Mouse (Mus musculus) kidney, embryonic 14.5 days (tissue): ENCODE data around the gene Ajap1. TPM values are rescaled to one million over a fixed set of nuclear protein-coding genes. Genes with fewer than 3 reads are reported as not detected.
A peak's percentile ranks its signal among the peaks of the same experiment; 100 is the strongest.

Experiments used
- ATAC-seq: fragments of 200-750 bp; cut with Nextera tagmentation; 2 replicates; pipeline ENCODE4 v1.8.0; 2017; ENCODE audit warnings: moderate number of reproducible peaks, mild to moderate bottlenecking, moderate TSS enrichment, moderate library complexity; ENCODE audit not compliant: low FRiP score, low TSS enrichment
- H3K27ac ChIP-seq: fragments of 300-500 bp; sonication (generic); 2 replicates; pipeline ENCODE4 v1.5.1; 2014; ENCODE audit warnings: low read depth, mild to moderate bottlenecking, low read length, moderate library complexity, mixed read lengths
- H3K27me3 ChIP-seq: fragments of 300-500 bp; sonication (generic); 2 replicates; pipeline ENCODE4 v1.6.1; 2014; ENCODE audit warnings: mild to moderate bottlenecking, low read length; ENCODE audit not compliant: control insufficient read depth, insufficient read depth
- H3K36me3 ChIP-seq: fragments of 300-500 bp; sonication (generic); 2 replicates; pipeline ENCODE4 v1.6.1; 2014; ENCODE audit warnings: low read length, mixed read lengths; ENCODE audit not compliant: control insufficient read depth, insufficient read depth
- H3K4me1 ChIP-seq: fragments of 300-500 bp; sonication (generic); 2 replicates; pipeline ENCODE4 v1.6.1; 2014; ENCODE audit warnings: low read length, mixed read lengths; ENCODE audit not compliant: control insufficient read depth, insufficient read depth
- H3K4me2 ChIP-seq: fragments of 300-500 bp; sonication (generic); replicated peaks from 2 replicates; pipeline ENCODE4 v1.6.1; 2014; ENCODE audit warnings: low read depth, mild to moderate bottlenecking, low read length
- H3K4me3 ChIP-seq: fragments of 300-500 bp; sonication (generic); 2 replicates; pipeline ENCODE4 v1.5.1; 2014; ENCODE audit warnings: mild to moderate bottlenecking, low read length
- H3K9ac ChIP-seq: fragments of 300-500 bp; sonication (generic); 2 replicates; pipeline ENCODE4 v1.6.1; 2014; ENCODE audit warnings: low read depth, mild to moderate bottlenecking, low read length, moderate library complexity
- H3K9me3 ChIP-seq: fragments of 300-500 bp; sonication (generic); 2 replicates; pipeline ENCODE4 v1.6.1; 2016; ENCODE audit warnings: low read length; ENCODE audit not compliant: control insufficient read depth
- WGBS: fragments of 180-500 bp; shearing (Covaris S2); extraction: QIAGEN DNeasy Blood & Tissue Kit; methylation state at CpG from one replicate; pipeline ENCODE4 v1.1.7; 2014; 5-methylcytosine and 5-hydroxymethylcytosine counted together
- polyA plus RNA-seq: library from polyadenylated mRNA; unstranded; fragments of >200 nt; fragmentation: Nextera tagmentation; extraction: Ambion mirVana; gene quantifications from 2 replicates; pipeline ENCODE4 v1.2.1, GENCODE M21; 2014

The Ajap1 gene
- polyA plus RNA-seq, 1 experiment from 2014 or later: 3.8 TPM

DNA sequence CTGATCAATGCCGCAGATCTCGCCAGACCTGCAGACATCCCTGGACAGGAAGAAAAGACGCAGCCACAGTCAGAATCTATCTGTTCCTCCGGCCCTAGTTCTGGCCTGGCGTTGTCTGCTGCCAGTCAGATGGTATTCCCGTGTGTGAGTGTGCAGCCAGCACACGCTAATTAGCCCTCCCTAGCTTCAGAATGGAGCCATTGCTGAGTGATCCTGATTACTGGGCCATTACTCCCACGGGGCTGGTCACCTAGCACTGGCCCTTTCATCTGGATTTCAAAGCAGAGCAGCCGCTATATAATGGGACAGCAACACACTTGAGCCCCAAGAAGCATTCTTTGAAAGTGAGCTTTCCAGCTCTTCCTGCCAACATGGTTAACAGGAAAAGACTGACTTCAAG is 9.8 kb upstream of the Ajap1 start:
- ATAC-seq: no peak
- H3K4me1 ChIP-seq: no peaks in the 10 kb centered on the region
- no peak overlapping the region for H3K27ac ChIP-seq
- 19% methylated on average over 9 of the region's 9 CpGs for WGBS
- H3K27me3 ChIP-seq: no peaks in the 10 kb centered on the region
- H3K4me2 ChIP-seq: no peak overlapping the region
- no peaks in the 10 kb centered on the region for H3K9me3 ChIP-seq
- H3K36me3 ChIP-seq: no peaks in the 10 kb centered on the region
- H3K4me3 ChIP-seq: no peak overlapping the region
- H3K9ac ChIP-seq: no peak overlapping the region

DNA sequence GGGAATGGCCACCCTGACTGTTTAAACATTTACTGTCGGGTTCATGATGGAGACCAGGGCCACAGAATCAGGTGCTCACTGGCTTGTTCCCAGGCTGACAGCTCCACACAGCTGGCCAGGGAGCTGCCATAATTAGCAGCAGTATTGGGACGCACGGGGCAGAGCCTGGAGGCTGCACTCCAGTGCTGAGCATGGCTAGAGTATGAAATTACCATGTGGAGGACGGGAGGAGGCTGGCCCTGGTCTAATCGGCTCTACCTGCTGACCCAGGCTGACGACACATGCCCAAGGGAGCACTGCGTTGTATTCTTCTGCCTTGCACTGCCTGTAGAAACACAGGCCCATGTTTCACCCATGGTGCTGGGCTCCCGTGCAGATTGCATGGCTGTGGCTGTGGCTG is 6.5 kb upstream of the Ajap1 start:
- Histone ChIP-seq H3K9me3 (no peaks in the 10 kb centered on the region), H3K4me3 (no peak overlapping the region), H3K36me3 (no peaks in the 10 kb centered on the region), H3K27ac (no peak overlapping the region), H3K27me3 (peaks cover 5% of the 10 kb centered on the region), H3K9ac (no peak overlapping the region), H3K4me1 (no peaks in the 10 kb centered on the region), H3K4me2 (no peak overlapping the region)
- 75% methylated on average over 8 of the region's 8 CpGs for WGBS
- ATAC-seq: no peak

DNA sequence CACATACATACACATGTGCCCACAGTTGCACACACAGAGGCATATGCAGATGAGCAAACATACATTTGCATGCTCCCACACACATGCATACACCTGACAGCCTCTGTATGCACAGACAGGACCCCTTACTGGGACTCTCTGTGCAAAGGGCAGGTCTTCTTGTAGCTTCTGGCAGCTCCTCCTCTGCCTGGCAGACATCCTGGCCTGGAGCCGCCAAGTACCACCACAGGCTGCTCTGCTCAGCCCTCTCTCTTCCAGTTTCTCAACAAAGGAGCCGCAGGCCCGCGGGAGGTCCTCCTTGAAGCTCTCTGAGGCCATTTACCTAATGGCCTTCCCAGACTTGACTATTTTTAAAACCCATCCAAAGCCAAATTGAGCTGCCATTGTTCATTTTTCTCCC is 3.3 kb upstream of the Ajap1 start:
- no peak for ATAC-seq
- no peak overlapping the region for H3K4me3 ChIP-seq
- H3K9ac ChIP-seq: no peak overlapping the region
- H3K27me3 ChIP-seq: peaks cover 37% of the 10 kb centered on the region
- no peaks in the 10 kb centered on the region for H3K9me3 ChIP-seq
- no peaks in the 10 kb centered on the region for H3K36me3 ChIP-seq
- H3K4me1 ChIP-seq: peaks cover 12% of the 10 kb centered on the region; the same call in 1 of the 2 replicates
- H3K4me2 ChIP-seq: no peak overlapping the region
- H3K27ac ChIP-seq: no peak overlapping the region
- WGBS: 44% methylated on average over 4 of the region's 4 CpGs

DNA sequence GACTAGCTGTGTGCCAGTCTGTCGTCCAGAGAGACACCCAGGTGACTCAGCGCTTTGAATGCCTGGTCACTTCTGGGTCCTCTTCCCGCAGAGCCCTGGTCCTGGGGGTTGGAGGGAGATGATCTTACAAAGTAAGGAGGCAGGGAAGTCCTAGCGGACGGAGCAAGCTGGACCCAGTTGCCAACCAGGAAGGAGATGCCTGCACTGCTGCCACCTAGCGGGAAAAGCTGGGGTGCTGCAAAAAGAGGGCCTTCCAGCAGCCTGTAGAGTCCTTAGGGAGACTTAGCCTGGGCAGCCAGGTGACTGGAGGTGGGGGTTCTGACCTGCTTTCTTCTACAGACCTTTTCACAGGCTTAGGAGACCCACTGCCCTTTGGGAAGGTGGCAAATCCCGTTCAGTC is 1.8 kb upstream of the Ajap1 start:
- Histone ChIP-seq H3K9me3 (no peaks in the 10 kb centered on the region), H3K9ac (no peak overlapping the region), H3K27ac (no peak overlapping the region), H3K4me2 (no peak overlapping the region; the same call in 1 of the 2 replicates), H3K4me3 (no peak overlapping the region), H3K27me3 (peaks cover 44% of the 10 kb centered on the region), H3K4me1 (peaks cover 12% of the 10 kb centered on the region; the same call in 1 of the 2 replicates), H3K36me3 (no peaks in the 10 kb centered on the region)
- WGBS: 3% methylated on average over 7 of the region's 7 CpGs
- ATAC-seq: 0 out of 2 replicates have a peak, but pooled peaks have one; percentile 45

DNA sequence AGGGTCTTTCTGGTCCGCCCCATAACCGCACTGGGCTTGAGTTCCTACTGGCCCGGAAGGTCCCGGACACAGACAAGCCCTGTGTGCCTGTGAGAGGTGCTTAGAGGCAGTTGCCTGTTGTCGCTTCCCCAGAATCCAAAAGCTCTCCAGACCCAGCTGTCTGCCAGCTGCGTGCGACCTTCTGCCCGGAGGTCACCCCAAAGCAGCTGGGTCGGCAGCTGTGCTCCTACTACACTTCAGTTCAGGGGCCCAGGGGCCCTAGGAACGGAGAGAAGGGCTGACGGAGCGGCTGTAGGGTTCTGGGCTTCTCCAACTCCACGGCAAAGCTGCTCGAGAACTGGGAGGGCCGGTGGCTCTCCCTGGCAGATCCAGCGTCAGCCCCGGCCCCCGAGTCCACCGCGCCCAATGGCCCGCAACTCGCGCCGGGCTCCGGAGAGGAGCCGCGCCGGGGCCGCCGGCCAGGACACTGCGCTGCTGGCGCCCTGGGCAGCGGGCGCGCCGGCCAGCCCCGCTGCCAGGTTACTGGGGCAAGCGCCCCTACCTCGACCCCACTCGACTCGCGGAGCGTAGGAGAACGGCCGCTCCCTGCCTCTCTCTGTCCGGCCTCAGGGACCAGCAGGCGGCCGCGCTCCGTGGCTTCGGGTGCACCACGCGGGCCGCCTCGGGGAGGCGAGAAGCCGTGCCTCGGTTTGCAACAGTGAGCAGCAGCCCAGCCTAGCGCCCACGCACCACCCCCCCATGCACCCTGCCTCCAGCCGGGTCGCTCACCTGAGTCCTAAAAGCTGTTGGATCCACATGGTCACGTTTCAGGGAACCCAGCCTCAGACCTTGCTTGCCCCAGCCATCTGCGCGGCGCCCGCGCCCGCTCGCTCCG is 1.0 kb downstream of the Ajap1 start:
- under 1% methylated on average over 62 of the region's 71 CpGs for WGBS
- Histone ChIP-seq H3K4me2 (peak overlapping the region; percentile 90), H3K4me3 (peak overlapping the region; percentile 51), H3K27ac (no peak overlapping the region), H3K4me1 (peaks cover 12% of the 10 kb centered on the region; the same call in 1 of the 2 replicates), H3K27me3 (peaks cover 55% of the 10 kb centered on the region), H3K9me3 (no peaks in the 10 kb centered on the region), H3K9ac (peak overlapping the region; percentile 54), H3K36me3 (no peaks in the 10 kb centered on the region)
- no peak for ATAC-seq

DNA sequence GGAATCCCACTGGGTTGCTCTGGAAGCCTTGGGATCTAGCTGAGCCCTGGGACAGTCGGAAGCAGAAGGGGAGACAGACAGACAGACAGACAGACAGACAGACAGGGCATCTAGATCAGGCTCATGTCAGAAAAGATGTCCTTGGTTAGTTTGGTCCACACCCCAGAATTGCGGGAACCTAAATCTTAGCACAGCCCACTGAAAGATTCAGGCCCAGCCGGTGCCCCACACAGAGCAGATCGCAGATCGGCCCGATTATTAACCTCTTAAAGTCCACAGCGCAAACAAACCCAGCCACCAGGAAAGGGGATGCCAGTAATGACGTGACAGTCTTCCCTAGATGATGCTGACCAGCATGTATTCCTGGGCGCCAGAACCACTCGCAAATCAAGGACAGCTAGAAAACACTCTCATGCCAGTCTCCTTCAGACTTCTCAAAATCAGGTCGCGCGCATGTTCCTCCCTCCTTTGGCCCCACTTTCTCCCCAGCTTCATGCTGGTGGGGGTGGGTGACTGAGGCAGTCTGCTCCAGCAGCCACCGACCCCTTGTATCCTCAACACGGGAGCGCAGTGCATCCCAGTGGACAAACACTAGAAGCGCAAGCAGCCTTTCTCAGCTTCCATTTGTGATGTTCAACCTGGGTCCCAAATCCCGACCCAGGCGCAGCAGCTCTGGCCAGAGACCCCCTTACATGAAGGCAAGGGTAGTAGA is 1.9 kb downstream of the Ajap1 start:
- H3K27ac ChIP-seq: no peak overlapping the region
- 0 out of 2 replicates have a peak overlapping the region, but pooled peaks have one; percentile 54 for H3K9ac ChIP-seq
- H3K36me3 ChIP-seq: no peaks in the 10 kb centered on the region
- ATAC-seq: peak; percentile 25; the same call in 1 of the 2 replicates
- H3K4me2 ChIP-seq: peak overlapping the region; percentile 90
- H3K4me1 ChIP-seq: peaks cover 12% of the 10 kb centered on the region; the same call in 1 of the 2 replicates
- peaks cover 58% of the 10 kb centered on the region for H3K27me3 ChIP-seq
- WGBS: 2% methylated on average over 19 of the region's 19 CpGs
- no peaks in the 10 kb centered on the region for H3K9me3 ChIP-seq
- peak overlapping the region; percentile 51 for H3K4me3 ChIP-seq

DNA sequence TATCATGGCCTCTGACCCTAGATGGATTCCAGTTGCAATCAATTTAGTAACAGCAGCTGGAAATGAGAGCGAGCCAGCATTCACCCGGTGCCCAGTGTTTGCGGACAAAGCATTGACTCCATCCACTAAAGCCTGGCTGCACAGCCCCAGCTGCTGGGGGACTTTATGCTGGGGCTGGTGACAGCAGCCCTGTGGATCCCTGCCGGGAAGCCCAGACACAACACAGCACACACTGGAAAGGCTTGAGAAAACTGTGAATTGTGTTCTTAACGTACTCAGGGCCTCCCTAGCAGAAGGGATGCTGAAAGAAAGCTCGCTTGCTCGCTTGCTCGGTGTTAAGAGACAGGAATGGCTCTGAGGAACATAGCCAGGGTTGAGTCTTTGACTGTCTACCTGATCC is 3.5 kb downstream of the Ajap1 start:
- no peaks in the 10 kb centered on the region for H3K36me3 ChIP-seq
- H3K4me2 ChIP-seq: no peak overlapping the region
- H3K9me3 ChIP-seq: no peaks in the 10 kb centered on the region
- no peak overlapping the region for H3K4me3 ChIP-seq
- H3K4me1 ChIP-seq: peaks cover 12% of the 10 kb centered on the region; the same call in 1 of the 2 replicates
- no peak for ATAC-seq
- whole genome bisulfite sequencing: 30% methylated on average over 8 of the region's 8 CpGs
- H3K27me3 ChIP-seq: peaks cover 53% of the 10 kb centered on the region
- H3K27ac ChIP-seq: no peak overlapping the region
- no peak overlapping the region for H3K9ac ChIP-seq

DNA sequence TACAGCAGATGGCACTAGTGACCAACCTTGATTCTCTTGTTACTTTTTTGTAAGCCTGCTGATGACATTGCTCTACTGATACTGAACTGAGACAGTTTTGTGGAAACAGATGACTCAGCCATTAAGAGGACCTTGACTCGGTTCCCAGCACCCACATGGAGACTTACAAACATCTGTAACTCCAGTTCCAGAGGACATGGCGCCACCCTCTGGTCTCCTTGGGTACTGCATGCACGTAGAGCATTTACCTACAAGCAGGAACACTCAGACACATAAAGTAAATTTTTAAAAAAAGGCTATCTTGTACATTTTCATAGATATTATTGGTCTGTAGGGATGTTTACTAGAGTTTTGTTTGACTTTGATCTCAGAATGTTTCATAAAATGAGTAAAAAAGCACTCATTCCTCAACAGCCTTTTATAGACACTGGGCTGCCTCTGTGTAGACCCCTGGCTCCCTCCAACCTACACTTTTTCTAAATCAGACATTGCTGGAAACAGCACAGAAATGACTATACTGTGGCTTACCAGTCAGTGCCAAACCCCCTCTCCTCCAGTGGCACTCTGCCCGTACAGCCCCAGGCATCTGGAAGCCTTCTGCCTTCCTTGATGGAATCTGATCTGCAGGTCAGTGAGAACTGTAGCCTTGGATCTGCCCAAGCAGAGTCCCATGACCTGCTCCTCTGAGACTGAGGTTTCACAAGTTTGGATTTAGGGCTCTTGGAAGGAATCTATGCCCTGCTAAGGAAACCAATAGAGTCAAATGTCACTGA is 8.9 kb downstream of the Ajap1 start:
- H3K27me3 ChIP-seq: peaks cover 13% of the 10 kb centered on the region
- no peak overlapping the region for H3K4me2 ChIP-seq
- WGBS: 63% methylated on average over 4 of the region's 4 CpGs
- H3K9ac ChIP-seq: no peak overlapping the region
- no peaks in the 10 kb centered on the region for H3K36me3 ChIP-seq
- peaks cover 8% of the 10 kb centered on the region; the same call in 1 of the 2 replicates for H3K9me3 ChIP-seq
- H3K4me1 ChIP-seq: no peaks in the 10 kb centered on the region
- no peak for ATAC-seq
- H3K27ac ChIP-seq: no peak overlapping the region
- no peak overlapping the region for H3K4me3 ChIP-seq
